Mouse (Mus musculus): ENCODE results near the gene Pcnx3. TPM values are rescaled to one million over a fixed set of nuclear protein-coding genes. Genes with fewer than 3 reads are reported as not detected.

The Pcnx3 gene
- polyA plus RNA-seq, 1 experiment from 2014 or later = 14.8 TPM

DNA sequence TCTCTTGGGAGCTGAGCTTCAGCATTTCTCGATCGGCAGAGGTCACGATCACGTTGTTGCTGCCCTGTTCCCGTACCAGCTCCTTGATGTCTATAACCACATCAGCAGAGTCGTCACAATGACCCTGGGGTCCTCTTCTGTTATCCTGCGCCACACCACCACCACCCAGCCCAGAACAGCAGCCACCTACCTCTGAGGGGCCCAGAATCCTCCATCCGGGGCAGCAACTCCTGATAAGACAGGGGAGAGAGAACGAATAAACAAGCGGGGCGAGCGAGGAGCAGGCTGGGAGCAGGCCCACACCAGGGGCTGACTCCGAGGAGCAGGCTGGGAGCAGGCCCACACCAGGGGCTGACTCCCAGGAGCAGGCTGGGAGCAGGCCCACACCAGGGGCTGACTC, 2.3 kb downstream of the Pcnx3 start:
- H3K27me3 ChIP-seq (ENCODE audit: insufficient read depth, low read length) = no peaks in the 10 kb centered on the region
- no peak for ATAC-seq (replicated peaks; ENCODE audit: low FRiP score, low read depth)
- no peak overlapping the region for H3K27ac ChIP-seq
- 88% methylated on average over 13 of the region's 13 CpGs for WGBS
- no peak for TF ChIP-seq CTCF (IDR thresholded peaks at IDR 0.05; ENCODE audit: low read depth)
- no peak overlapping the region for H3K9ac ChIP-seq (ENCODE audit: low read depth, low read length)
- no peak overlapping the region for H3K4me3 ChIP-seq (replicated peaks; ENCODE audit: low read depth, low read length)
- no peak overlapping the region for H3K4me2 ChIP-seq (ENCODE audit: low read length)
- H3K9me3 ChIP-seq (replicated peaks; ENCODE audit: low read length) = no peaks in the 10 kb centered on the region
- no peak for DNase-seq (ENCODE audit: low spot score)
- H3K36me3 ChIP-seq (ENCODE audit: insufficient read depth, low read length) = peaks cover 37% of the 10 kb centered on the region
- peaks cover 14% of the 10 kb centered on the region for H3K4me1 ChIP-seq (replicated peaks; ENCODE audit: insufficient read depth, low read length)

DNA sequence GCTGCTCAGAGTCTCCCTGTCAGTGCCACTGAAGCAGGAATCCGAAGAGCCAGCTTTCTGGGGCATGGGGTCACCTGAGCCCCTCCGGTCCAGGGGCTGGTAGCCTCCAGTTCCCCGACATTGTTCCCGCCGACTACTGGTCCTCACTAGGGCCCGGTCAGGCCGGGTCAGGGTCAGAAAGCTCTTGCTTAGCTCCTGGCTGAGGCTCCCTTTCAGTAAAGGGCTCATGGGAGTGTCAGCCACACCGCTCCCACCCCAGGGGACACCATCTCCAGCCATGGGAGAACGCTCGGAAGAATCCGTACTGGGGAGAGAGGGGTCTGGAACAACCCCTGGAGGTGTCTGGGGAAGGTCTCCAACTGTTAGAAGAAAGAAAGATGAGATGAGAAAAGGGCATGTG, 2.8 kb downstream of the Pcnx3 start:
- H3K27ac ChIP-seq = no peak overlapping the region
- 95% methylated on average over 11 of the region's 11 CpGs for WGBS
- no peak overlapping the region for H3K4me2 ChIP-seq (ENCODE audit: low read length)
- ATAC-seq (replicated peaks; ENCODE audit: low FRiP score, low read depth) (no peak), DNase-seq (ENCODE audit: low spot score) (no peak)
- H3K36me3 ChIP-seq (ENCODE audit: insufficient read depth, low read length) = peaks cover 43% of the 10 kb centered on the region
- TF ChIP-seq CTCF (IDR thresholded peaks at IDR 0.05; ENCODE audit: low read depth) = no peak
- peaks cover 9% of the 10 kb centered on the region for H3K4me1 ChIP-seq (replicated peaks; ENCODE audit: insufficient read depth, low read length)
- H3K9me3 ChIP-seq (replicated peaks; ENCODE audit: low read length) = no peaks in the 10 kb centered on the region
- H3K9ac ChIP-seq (ENCODE audit: low read depth, low read length) = no peak overlapping the region
- H3K27me3 ChIP-seq (ENCODE audit: insufficient read depth, low read length) = no peaks in the 10 kb centered on the region
- H3K4me3 ChIP-seq (replicated peaks; ENCODE audit: low read depth, low read length) = no peak overlapping the region

DNA sequence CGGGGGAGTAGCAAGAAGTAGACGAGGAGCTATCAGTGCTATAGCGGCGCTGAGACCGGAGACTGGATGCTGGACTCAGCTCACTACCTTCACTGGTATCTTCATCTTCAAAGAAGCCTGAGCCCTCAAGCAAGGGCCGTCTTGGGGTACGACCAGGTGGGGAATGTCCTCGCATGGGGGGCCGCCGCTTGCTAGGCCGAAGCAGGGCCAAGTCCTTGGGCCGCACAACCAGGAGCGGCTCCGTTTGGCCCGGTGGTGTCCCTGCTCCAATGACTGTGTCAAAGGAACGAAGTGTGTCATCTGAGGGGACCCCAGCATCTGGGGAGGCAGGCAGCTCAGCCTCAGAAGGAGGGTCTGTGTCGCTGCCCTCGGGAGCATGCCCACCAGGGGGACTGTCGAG, 3.3 kb downstream of the Pcnx3 start:
- DNase-seq (ENCODE audit: low spot score) = no peak
- Histone ChIP-seq H3K4me1 (replicated peaks; ENCODE audit: insufficient read depth, low read length) (peaks cover 5% of the 10 kb centered on the region), H3K4me3 (replicated peaks; ENCODE audit: low read depth, low read length) (no peak overlapping the region), H3K9me3 (replicated peaks; ENCODE audit: low read length) (no peaks in the 10 kb centered on the region), H3K36me3 (ENCODE audit: insufficient read depth, low read length) (peaks cover 47% of the 10 kb centered on the region), H3K9ac (ENCODE audit: low read depth, low read length) (no peak overlapping the region), H3K27ac (no peak overlapping the region), H3K27me3 (ENCODE audit: insufficient read depth, low read length) (no peaks in the 10 kb centered on the region), H3K4me2 (ENCODE audit: low read length) (no peak overlapping the region)
- ATAC-seq (replicated peaks; ENCODE audit: low FRiP score, low read depth) = no peak
- WGBS = 93% methylated on average over 19 of the region's 19 CpGs
- no peak for TF ChIP-seq CTCF (IDR thresholded peaks at IDR 0.05; ENCODE audit: low read depth)

GRCm38 (mm10) chr19:5684985-5685384, 3.7 kb downstream of the Pcnx3 start:
- H3K4me2 ChIP-seq (ENCODE audit: low read length) = no peak overlapping the region
- WGBS = 90% methylated on average over 13 of the region's 13 CpGs
- peaks cover 50% of the 10 kb centered on the region for H3K36me3 ChIP-seq (ENCODE audit: insufficient read depth, low read length)
- no peaks in the 10 kb centered on the region for H3K9me3 ChIP-seq (replicated peaks; ENCODE audit: low read length)
- H3K27me3 ChIP-seq (ENCODE audit: insufficient read depth, low read length) = no peaks in the 10 kb centered on the region
- H3K27ac ChIP-seq = no peak overlapping the region
- DNase-seq (ENCODE audit: low spot score) (no peak), ATAC-seq (replicated peaks; ENCODE audit: low FRiP score, low read depth) (no peak)
- no peak overlapping the region for H3K9ac ChIP-seq (ENCODE audit: low read depth, low read length)
- TF ChIP-seq CTCF (IDR thresholded peaks at IDR 0.05; ENCODE audit: low read depth) = no peak
- no peak overlapping the region for H3K4me3 ChIP-seq (replicated peaks; ENCODE audit: low read depth, low read length)
- H3K4me1 ChIP-seq (replicated peaks; ENCODE audit: insufficient read depth, low read length) = 0 out of 2 replicates have a peak, but pooled peaks cover 3% of the 10 kb centered on the region

DNA sequence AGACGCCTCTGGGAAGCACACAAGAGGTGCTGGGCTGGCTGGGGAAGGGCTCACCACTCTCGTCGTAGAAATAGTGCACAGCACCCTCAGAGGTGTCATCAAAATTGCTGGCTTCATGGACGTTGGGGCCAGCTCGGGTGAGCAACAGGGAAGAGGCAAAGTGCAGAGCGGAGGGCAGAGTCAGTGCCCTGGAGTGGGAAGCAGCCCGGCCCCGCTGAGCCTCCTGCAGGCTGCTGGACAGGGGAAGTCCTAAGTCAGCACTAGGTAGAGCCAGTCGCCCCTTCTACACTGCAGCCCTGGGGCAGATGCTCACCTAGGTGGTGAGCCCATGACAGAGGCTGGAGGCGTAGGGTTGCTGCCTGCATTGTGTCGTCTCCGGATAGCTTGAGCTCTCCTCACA, 4.5 kb downstream of the Pcnx3 start:
- Histone ChIP-seq H3K9ac (ENCODE audit: low read depth, low read length) (no peak overlapping the region), H3K27me3 (ENCODE audit: insufficient read depth, low read length) (no peaks in the 10 kb centered on the region), H3K4me1 (replicated peaks; ENCODE audit: insufficient read depth, low read length) (0 out of 2 replicates have a peak, but pooled peaks cover 3% of the 10 kb centered on the region), H3K4me2 (ENCODE audit: low read length) (no peak overlapping the region), H3K36me3 (ENCODE audit: insufficient read depth, low read length) (peaks cover 56% of the 10 kb centered on the region), H3K4me3 (replicated peaks; ENCODE audit: low read depth, low read length) (no peak overlapping the region), H3K9me3 (replicated peaks; ENCODE audit: low read length) (no peaks in the 10 kb centered on the region), H3K27ac (no peak overlapping the region)
- DNase-seq (ENCODE audit: low spot score) (no peak), ATAC-seq (replicated peaks; ENCODE audit: low FRiP score, low read depth) (no peak)
- TF ChIP-seq CTCF (IDR thresholded peaks at IDR 0.05; ENCODE audit: low read depth) = no peak
- 84% methylated on average over 12 of the region's 12 CpGs for WGBS

GRCm38 (mm10) chr19:5680432-5680831, 8.3 kb downstream of the Pcnx3 start:
- no peak overlapping the region for H3K4me2 ChIP-seq (ENCODE audit: low read length)
- no peak for TF ChIP-seq CTCF (IDR thresholded peaks at IDR 0.05; ENCODE audit: low read depth)
- H3K36me3 ChIP-seq (ENCODE audit: insufficient read depth, low read length) = peaks cover 81% of the 10 kb centered on the region
- no peak overlapping the region for H3K4me3 ChIP-seq (replicated peaks; ENCODE audit: low read depth, low read length)
- no peak overlapping the region for H3K27ac ChIP-seq
- DNase-seq (ENCODE audit: low spot score) (peak; percentile 19), ATAC-seq (replicated peaks; ENCODE audit: low FRiP score, low read depth) (no peak)
- 0 out of 2 replicates have a peak overlapping the region, but pooled peaks have one; percentile 5 for H3K9ac ChIP-seq (ENCODE audit: low read depth, low read length)
- no peaks in the 10 kb centered on the region for H3K27me3 ChIP-seq (ENCODE audit: insufficient read depth, low read length)
- H3K9me3 ChIP-seq (replicated peaks; ENCODE audit: low read length) = no peaks in the 10 kb centered on the region
- no peaks in the 10 kb centered on the region for H3K4me1 ChIP-seq (replicated peaks; ENCODE audit: insufficient read depth, low read length)
- WGBS = 45% methylated on average over 4 of the region's 4 CpGs

DNA sequence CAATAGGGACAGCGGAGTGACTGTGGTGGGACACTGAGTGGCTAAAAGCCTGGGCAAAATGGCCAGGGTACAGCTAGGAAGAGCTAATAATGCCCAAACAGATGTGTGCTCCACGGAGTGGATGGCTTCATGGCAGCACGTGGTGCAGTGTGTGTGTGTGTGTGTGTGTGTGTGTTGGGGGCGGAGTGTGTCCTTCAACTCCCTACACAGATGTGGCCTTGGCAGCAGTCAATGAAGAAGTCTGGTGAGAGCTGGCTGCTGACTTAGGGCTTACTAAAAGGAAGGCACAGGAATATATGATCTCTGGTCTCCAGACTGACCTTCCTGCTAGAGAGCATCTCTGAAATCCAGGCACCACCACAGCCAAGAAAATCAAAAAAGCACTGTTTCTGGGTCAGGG, 20.3 kb downstream of the Pcnx3 start:
- no peak overlapping the region for H3K4me2 ChIP-seq (ENCODE audit: low read length)
- peaks cover 52% of the 10 kb centered on the region; the same call in 1 of the 2 replicates for H3K36me3 ChIP-seq (ENCODE audit: insufficient read depth, low read length)
- no peak overlapping the region for H3K4me3 ChIP-seq (replicated peaks; ENCODE audit: low read depth, low read length)
- H3K27me3 ChIP-seq (ENCODE audit: insufficient read depth, low read length) = no peaks in the 10 kb centered on the region
- ATAC-seq (replicated peaks; ENCODE audit: low FRiP score, low read depth) (no peak), DNase-seq (ENCODE audit: low spot score) (no peak)
- no peaks in the 10 kb centered on the region for H3K4me1 ChIP-seq (replicated peaks; ENCODE audit: insufficient read depth, low read length)
- 86% methylated on average over 4 of the region's 4 CpGs for WGBS
- H3K9ac ChIP-seq (ENCODE audit: low read depth, low read length) = no peak overlapping the region
- TF ChIP-seq CTCF (IDR thresholded peaks at IDR 0.05; ENCODE audit: low read depth) = no peak
- no peaks in the 10 kb centered on the region for H3K9me3 ChIP-seq (replicated peaks; ENCODE audit: low read length)
- no peak overlapping the region for H3K27ac ChIP-seq

Measured in kidney, postnatal 0 days (tissue).